Mouse (Mus musculus): ENCODE measurements around the gene Pde6c.

Pde6c gene

DNA sequence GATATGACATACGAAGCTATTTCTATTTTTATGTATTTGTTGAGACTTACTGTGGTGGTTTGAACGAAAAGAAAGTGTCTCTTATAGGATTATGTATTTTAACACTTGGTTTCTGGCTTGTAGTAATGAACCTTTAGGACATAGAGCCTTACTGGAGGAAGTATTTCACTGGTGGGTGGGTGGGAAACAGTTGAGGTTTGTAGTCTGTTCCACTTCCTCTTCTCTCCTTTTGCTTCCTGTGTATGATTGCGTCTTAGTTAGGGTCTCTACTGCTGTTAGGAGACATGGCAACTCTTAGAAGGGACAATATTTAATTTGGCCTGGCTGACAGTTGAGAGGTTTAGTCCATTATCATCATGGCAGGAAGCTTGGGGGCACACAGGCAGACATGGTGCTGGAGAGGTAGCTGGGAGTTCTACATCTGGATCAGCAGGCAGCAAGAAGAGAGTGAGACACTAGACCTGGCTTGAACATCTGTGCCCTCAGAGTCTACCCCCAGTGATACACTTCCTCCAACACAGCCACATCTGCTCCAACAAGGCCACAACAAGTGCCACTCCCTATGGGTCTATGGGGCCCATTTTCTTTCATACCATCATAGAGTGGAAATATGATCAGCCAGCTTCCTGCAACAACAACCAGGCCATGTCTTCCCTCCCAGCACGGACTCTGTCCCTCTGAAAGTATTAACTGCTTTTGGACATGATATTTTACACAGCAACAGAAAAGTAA is 11.1 kb downstream of the Pde6c start:
- no peak for DNase-seq (ENCODE audit: low spot score)

DNA sequence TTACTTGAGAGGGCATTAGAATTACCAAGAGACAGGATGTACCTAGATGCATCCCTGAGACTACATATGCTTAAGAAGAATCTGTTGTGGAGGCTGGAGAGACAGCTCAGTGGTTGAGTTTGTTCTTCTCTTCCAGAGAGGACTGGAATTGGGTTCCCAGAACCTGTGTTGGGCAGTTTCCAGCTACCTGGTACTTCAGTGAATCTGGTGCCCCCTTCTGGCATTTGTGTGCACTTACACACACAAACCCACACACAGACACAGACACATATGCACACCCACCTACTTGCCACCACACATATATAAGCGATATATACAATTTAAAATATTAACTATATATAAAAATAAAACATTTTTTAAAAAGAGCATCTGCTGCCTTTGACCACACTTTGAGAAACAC is 23.7 kb downstream of the Pde6c start:
- no peak for DNase-seq (ENCODE audit: low spot score)

DNA sequence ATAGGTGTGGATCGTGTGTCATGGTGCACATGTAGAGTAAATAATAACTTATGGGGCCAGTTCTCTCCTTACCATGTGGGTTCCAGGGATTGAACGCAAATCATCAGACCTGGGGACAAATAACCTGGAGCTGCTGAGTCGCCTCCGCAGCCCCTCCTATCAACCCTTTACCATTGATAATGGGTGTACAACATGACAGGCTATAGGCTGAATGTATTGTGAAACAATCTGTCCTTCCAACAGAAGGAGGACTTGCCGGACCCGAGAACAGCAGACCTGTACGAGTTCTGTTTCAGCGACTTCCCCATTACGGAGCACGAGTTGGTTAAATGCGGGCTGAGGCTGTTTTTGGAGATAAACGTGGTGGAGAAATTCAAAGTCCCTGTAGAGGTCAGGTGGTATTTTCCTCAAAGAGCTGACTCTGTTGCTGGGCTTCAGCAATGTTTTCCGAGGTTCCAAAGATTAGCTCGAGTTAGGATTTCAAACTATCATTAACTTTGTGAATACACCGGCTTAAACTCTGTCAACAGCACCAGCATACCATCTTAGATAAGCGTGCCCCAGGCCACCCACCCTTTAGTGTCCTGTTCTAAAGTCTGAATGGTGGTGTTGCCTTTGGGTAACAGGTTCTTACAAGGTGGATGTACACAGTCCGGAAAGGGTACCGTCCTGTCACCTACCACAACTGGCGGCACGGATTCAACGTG is 29.2 kb downstream of the Pde6c start:
- DNase-seq (ENCODE audit: low spot score) = no peak

DNA sequence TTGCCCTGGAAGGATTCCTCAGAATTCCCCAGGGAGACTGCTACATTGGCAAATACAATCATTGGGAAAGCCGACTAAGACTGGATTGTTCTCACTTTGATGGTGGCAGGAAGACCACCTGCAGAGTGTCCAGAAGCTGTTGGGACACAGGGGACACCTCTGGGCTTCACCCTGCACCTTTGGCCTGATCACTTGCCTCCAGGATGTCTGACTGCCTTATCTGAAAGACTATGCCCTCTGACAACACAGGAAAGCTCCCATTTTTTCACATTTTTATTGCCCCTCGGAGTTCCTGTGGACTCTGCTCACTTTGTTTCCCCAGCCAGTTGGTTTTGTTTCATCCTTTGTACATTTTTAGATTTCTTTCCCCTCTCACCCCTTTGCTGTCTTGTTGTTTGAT is 32.1 kb downstream of the Pde6c start:
- DNase-seq (ENCODE audit: low spot score) = no peak

DNA sequence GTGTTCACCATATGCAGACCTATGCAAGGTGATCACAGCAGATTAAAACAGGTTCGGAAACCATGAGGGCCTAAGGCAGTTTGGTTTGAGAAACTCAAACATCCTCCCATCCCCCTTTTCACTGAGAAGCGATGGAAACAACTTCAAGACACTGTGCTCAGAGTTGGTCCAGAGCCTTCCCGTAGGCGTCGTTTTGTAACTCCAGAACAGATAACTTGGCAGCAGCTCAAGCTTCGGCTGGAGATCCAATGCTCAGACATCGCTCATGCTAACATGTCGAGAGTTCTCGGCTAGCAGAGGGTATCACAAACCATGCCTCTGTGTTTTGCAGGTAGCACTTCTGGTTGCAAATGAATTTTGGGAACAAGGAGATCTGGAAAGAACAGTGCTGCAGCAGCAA is 47.1 kb downstream of the Pde6c start:
- DNase-seq (ENCODE audit: low spot score) = no peak

DNA sequence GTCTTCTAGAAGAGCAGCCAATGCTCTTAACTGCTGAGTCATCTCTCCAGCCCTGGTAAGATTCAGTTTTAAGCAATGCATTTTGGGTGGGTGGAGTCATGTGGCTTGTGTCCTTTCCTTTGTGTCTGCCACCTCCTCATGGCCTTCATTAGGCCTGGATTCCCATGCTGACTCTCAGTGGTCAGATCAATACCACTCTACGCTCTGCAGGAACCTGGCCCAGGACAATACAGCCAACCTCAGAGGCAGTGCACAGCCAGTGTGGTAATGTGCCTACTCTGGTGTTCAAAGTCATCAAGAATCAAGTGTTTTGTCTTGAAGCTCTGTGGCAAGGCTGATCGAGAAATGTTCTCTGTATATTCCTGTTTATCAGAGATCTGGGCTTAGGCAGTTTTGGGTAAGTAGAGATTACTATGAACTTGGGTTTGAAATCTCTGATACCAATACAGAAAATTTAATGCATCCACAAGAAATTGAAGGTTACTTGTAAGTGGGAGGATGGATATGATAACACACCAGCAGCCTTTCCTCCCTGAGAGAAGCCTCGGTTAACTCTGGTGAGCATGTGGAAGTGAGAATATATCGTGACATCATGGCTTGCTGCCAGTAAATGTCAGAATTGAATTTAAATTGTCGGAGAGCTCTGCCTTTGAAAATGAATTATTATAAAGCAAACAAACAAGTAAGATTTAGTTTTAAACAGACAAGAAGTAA is 54.2 kb downstream of the Pde6c start:
- DNase-seq (ENCODE audit: low spot score) = no peak

DNA sequence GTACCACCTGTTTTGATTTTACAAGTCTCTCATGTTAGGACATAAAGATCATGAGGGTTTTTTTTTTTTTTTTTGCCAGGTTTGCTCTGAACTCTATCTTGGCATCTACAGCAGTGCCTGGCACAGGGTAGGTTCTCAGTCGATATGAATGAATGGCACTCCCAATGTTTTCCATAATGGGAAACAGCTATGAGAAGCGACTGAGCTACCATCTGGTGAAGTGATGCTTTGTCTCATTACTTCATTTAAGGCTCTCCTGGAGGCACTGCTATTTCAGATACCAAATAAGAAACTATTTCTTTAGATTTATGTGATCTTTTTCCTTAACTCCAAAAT is 54.7 kb downstream of the Pde6c start:
- DNase-seq (ENCODE audit: low spot score) = no peak

DNA sequence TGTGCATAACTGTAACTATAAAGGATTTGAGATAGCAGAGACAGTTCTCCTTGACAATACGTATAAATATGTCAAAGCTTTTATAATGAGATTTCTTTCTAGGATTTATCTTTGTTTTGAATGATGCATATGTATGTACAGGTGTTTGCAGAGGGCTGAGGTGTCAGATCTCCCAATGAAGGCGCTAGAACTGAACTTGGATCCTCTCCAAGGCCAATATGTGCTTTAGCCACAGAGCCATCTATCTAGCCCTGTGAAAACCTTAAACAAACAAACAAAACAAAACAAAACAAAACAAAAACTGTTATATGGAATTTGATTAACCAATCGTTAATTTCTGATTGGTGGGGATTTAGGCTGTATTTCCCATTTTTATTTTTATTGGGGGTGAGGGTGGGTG is 58.0 kb downstream of the Pde6c start:
- DNase-seq (ENCODE audit: low spot score) = no peak

DNA sequence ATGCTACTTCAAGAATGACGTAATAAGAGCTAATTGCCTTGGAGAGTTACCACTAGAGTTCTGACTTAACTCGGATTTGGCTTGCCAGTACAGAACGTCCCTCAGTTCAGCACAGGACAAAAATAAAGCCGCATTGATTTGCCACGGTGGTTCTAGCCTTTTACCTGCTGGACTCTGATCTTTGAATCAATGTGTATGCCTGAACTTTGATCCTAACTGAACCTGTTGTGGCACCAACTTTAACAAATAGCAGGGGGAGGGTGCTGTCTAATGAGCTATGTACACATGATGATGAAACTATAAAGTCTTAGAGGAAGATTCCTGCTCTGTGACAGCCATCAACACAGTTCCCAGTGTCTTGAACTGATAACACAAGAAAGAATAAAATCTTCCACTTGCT is 58.9 kb downstream of the Pde6c start:
- no peak for DNase-seq (ENCODE audit: low spot score)

DNA sequence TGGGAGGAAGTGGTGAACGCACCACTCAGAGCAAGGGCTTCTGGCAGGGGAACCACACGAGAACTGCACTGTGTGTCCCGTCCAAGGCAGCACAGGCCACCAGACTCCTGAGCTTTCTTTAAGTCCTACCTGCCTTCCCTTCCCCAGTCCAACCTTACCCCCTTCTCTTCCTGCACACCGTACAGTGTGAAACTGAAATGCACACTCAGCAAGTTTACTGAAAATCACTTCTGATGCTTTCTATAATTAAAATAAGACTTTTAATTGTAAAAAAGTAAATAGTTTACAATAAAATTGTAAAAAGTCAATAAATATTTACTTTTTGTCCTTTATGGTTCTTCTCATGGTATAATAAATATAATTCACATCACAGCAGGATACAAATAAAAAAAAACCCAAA is 62.7 kb downstream of the Pde6c start:
- no peak for DNase-seq (ENCODE audit: low spot score)

DNA sequence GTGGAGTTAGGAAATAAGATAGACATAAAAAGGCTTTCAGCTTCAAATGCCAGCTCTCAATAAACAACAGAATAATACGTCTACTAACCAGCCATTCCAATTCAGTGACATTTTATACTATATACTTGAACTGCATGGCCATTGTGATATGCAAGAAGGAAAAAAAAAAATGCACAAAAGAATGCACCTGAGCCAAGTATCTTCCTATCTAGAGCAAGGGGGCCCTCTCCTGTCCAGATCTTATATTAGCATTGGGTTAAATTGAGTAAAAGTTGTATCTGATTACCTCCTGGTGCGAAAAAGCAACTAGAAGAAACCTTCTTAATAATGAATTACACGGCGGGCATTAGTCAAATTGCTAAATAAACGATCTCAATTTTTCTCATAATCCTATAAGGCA is 66.2 kb downstream of the Pde6c start:
- peak; percentile 42 for DNase-seq (ENCODE audit: low spot score)

DNA sequence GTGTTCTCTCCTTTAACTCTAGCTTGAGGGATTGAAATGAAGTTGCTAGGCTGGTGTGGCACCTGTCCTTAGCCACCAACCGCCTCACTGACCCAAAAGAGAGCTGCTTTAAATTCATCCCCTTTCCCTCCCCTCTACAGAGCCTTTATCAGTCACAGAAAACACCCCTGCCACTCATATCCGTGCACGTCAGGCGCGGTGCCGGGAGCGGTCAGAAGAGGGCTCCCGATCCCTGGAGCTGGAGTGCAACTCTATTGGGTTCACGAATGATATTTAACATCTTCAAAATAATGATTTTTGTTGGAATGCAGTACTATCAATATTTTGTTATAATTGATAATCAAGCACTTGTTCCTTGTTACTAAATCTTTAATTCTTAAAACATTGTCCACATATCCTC is 74.1 kb downstream of the Pde6c start:
- DNase-seq (ENCODE audit: low spot score) = peak; percentile 24

DNA sequence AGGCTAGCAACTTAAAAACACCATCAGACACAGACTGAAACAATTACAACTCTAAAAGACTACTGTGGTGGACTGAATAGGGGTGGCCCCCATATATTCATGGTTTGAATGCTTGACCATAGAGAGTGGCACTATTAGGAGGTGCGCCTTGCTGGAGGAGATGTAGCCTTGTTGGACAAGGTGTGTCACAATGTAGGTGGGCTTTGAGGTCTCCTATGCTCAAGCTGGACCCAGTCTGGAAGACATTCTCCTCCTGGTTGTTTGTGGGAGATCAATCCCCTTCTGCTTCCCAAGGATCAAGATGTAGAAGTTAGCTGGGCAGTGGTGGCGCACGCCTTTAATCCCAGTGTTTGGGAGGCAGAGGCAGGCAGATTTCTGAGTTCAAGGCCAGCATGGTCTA is 85.1 kb downstream of the Pde6c start:
- no peak for DNase-seq (ENCODE audit: low spot score)

DNA sequence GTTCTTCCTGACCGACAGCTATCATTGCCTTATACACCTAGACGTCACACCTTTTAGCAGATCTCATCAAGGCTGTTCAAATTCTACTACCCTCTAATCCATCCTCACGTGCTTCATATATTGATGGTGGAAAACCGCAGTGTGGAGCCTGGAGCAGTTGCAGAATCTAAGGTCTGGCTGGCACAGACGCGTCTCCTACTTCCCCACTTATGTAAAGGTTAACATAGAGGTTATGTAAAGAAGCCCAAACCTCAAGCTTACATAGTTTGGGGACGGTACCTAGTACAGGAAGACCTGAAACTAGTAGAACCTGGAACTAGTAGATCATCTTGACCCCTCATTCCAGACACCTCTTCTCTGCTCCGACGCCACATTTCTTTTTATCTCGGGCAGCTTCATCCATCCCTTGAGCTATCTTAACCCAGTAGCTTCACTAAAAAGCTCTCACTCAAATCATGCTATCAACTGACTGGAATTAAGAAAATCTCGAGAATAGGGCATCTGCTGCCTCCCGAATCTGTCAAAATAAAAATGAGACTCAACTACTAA is 90.8 kb downstream of the Pde6c start:
- no peak for DNase-seq (ENCODE audit: low spot score)

DNA sequence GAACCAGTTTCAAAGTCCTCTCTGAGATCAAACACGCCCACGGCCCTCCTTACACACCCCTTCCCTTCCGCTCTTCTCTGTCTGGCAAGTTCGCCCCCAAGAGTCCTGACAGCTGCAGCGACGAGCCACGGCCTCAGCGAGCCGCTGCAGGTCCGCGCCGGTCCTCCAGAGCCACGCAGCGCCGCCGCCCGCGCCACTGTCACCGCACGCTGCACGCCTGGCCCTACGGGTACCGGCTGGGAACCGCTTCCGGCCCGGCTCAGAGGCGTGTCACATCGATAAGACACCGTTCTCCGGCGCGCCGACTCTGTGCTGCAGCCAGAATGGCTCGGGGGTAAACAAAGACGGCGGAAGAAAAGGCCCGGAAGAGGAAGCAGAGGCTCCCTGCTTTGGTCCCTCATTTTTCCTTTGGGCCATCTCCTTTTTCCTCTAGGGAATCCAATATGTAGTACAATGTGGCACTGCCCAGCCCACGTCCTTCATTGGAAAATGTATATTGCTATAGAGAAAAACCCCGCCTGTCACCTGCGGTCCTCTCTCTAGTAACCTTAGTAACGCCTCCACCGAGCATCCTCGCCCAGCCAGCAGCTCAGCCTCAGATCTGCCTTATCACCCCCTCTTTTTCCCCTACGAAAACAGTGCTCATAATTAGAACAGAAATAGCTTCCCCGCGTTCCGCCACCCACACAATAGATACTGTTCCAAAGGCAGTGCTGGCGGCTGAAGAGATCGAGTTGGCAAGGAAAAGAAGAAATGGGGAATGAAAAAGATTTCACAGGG is 91.5 kb downstream of the Pde6c start, which contains the start of gene Fra10ac1:
Gene Fra10ac1, minus strand, starts transcription at position 252 of the 780 bp plus-strand sequence.
- DNase-seq (ENCODE audit: low spot score) = peak; percentile 91

DNA sequence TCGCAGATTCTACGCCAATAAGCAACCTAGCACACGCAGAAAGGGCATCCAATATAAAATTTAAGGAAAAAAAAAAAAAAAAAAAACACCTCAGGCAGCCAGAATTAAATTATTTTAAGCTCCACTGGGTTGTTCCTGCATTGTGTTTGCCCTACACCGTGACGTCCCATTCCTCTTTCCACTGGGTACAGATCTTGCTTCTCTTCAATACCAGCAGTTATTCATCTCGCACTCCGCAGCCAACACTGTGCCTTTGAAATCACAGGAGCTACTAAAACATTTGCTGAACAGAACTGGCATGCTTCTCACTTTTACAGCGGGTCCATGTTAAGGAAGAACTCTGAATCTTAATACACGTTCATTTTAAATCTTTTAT is 92.1 kb downstream of the Pde6c start:
- peak; percentile 31 for DNase-seq (ENCODE audit: low spot score)

DNA sequence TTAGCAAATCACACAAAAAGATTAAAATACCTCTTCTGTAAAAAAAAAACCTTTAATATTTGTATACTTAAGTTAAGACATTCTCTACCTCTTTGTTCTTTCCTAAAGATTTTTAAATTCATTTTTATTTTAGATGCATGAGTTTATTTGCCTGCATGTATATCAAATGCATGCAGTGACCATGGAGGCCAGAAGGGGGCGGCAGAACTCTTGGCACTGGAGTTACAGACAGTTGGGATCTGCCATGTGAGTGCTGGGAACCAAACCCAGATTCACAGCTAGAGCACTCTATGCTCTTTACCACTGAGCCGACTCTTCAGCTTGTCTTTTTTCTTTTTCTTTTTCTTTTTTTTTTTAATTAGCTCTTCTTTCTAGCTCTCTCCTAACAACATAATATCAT is 96.1 kb downstream of the Pde6c start:
- no peak for DNase-seq (ENCODE audit: low spot score)

DNA sequence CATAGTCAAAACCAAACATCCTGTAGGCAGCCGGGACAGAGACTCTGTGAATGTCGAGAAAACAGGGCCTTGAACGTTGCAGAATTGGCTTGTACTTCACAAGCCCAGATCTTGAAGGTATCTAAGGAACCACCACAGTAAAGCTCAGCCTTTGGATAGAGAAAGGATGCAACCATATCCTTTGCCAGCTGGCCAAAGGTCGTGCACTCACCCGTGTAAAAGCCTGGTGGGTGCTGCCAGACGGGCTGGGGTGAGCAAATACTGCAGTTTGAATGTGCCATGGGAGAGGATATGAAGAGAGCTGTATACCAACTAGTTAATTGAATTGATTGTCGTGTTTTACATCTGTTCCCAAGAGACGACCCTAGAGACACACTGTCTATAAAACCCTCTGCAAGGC is 99.5 kb downstream of the Pde6c start:
- no peak for DNase-seq (ENCODE audit: low spot score)

DNA sequence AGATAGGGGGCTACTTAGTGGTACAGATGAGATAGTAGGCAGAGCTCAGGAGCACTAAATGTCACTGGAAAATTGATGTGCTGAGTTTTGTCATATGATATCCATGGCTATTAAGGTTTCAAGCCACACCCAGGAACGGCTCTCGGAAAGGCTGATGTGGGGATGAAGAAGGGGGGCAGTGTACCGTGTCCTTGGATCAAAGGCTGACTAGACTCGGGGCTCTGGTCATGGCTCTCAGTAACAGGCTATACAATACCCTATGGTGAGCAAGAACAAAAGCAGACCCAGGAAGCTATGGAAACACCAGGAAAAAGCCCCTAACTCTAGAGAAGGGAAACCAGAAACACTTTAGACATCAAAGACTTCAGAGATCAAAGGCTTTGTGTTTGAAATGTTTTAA is 99.9 kb downstream of the Pde6c start:
- DNase-seq (ENCODE audit: low spot score) = peak; percentile 47

All from embryo, embryonic 10.5 days (tissue).